Mouse (Mus musculus) layer of hippocampus, postnatal 10 days (tissue): ENCODE data around the gene Cyp2ab1. TPM values are rescaled to one million over a fixed set of nuclear protein-coding genes. Genes with fewer than 3 reads are reported as not detected.
"Not testable (repeated sequence)": the region's sequence is repeated elsewhere in the genome, so short reads cannot be mapped to it uniquely, and the experiment has no call there.

Experiments used
- DNase-seq, 2 experiments: peaks; one replicate each; pipeline ENCODE4 v3.0.0; 2021; ENCODE audit warnings: low spot score in 2 of 2
- long read RNA-seq: library from polyadenylated mRNA; stranded (forward); transcript quantifications from one replicate; pipeline ENCODE4 v2.0.0, GENCODE M21; 2023
- total RNA-seq, 2 experiments: library from RNA; stranded (reverse); gene quantifications; 2 replicates each; pipeline ENCODE4 v1.2.3; 2021

The Cyp2ab1 gene
- not detected for total RNA-seq
- long read RNA-seq = 0 reads

DNA sequence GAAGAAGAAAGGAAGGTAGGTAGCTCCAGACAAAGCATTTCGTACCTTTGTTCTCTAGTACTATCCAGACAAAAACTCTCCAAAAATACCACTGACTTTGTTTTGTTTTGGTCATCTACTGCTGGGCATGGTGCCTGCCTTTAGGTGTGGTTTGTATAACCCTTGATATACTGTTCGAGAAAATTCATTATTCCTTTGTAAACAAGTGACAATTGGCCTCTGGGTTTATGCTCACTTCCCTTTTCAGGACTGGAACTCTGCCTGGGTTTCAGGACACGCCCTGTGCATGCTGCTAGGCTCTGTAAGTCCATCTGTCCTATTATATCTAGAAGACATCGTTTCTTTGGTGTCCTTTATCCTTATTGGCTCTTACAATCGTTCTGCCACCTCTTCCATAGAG is at the start of gene Cyp2ab1:
Cyp2ab1 (minus strand) TSS at position 119 of the 400 bp plus-strand sequence.
- no peak for DNase-seq

DNA sequence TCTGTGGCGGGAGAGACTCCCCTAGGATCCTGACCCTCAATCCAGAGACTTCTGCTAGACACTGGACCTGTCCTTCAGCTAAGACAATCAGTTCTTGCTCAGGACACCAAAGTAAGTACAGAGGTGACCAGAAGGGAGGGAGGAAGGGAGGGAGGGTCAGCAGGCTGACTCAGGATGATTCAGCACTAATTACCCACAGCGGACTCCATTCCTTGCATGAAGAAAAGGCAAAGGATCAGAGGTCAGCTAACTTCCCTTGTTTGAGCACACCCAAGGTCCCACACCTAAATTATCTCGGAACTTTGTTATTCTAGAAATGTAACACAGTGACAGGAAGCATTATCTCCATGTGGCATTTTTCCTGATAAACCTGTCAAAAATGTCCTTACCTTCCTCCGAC is 46.5 kb upstream of the Cyp2ab1 start:
- DNase-seq = no peak

DNA sequence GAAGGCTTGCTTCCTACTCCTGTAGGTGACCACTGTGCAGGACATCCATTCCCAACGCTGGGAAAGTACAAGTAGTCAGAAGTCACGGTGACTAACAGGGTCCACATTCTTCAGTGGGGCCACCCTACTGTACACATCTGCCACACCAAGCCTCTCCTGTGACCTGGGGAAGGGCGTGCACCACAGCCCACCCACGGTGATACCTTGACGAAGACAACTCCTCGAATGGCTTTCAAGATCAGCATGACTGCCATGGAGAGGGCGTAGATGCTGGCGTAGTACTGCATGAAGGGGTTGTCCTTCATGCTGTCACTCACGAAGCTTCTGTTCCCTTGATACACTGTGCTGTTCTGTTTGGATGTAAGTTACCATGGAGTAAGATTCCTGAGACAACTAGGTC is 43.0 kb upstream of the Cyp2ab1 start:
- no peak for DNase-seq

DNA sequence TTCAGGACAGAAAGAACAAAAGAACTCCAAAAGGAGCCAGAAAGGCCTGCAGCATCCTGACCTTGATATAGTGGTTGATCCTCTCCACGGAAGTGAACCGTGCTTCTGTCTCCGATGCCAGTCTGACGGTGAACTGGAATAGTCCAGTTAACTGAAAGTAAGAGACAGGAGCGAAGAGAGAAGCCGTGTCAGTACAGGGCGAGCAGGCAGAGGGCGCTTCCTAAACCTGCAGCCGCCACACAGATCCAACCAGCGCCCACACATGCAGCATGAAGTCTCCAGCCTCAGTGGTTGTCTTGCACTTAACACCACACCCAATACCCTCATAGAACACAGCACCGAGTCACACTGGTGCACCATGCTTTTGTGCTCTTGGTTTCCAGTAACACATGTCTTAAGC is 36.9 kb upstream of the Cyp2ab1 start:
- DNase-seq = no peak

DNA sequence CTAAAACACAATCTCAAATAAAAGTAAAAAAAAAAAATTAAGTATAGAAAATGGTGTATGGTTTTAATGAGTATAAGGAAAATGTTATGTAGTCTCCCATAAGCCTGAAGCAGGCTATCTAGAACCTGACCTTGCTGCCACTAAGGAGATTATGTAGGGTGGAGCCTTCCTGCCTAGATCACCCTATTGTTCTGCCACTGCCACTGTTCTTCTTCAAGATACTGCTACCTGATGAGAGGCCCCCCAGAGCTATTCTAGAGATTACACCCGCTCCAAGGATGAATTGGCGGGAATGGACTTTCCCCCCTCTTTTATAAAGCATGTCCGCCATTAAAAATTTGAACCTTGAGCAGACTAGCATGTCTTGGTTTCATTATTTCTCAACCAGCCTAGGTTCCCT is 36.3 kb upstream of the Cyp2ab1 start:
- DNase-seq = not testable (repeated sequence)

DNA sequence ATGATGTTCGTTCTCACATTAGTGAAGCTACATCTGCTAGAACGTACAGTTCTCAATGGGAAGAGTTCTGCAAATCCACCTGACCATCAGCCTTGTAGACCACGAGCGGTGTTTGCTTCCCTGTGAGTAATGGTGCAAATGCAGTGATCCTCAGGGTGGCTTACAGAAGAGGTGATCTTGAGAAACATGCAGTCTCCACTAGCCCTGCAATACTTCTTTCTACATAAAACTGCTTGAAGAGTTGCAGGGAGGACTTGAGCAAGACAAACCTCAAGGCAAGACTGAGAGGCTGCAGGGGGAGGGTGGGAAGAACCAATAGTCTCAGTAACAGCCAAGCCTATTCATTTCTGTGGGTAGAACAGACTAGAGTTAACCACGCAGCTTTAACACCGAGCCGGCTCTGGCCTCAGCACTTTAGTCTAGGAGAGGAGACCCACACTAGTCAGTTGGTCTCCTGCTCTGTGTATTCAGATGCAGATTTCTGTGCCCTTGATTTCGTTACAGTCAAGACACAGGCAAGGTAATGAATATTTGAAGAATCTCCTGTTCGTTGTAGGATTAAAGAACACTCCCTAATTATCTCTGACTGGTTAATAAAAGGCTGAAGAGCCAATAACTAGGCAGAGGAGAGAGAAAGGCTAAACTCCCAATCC is 34.6 kb upstream of the Cyp2ab1 start:
- no peak for DNase-seq

DNA sequence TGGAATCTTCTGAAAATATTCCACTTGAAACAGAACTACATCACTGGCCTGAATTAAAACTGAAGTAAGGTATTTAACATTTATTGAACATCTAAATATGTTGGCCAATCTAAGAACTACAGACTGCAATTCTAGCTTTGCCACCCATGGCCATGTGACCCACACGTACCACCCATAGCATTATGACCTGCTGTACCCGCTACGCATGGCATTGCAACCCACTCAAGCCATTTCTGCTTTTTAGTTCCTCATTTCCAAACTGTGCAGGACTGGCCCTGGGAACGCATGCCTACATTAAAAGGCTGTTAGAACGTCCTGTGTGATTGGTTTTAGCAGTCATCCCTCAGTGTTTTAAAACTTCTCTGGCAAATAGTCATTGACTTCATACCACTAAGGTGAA is 32.6 kb upstream of the Cyp2ab1 start:
- no peak for DNase-seq

DNA sequence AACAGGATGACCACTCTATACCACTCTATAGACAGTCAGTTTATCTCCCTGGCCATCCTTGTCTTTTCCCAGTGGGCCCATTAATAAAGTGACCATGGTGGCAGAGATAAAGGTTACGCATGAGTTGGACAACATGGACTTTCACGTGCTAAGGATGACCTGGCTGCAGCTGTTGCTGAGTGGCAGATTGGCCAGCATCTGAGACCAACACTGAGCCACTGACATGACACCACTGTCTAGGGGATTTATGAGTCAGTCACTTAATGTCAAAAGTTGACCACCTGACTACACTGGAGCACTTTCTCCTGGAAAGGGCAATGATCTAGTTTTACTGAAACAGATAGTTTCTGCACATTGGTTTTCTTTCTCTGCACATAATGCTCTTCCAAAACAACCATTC is 29.6 kb upstream of the Cyp2ab1 start:
- DNase-seq = no peak

DNA sequence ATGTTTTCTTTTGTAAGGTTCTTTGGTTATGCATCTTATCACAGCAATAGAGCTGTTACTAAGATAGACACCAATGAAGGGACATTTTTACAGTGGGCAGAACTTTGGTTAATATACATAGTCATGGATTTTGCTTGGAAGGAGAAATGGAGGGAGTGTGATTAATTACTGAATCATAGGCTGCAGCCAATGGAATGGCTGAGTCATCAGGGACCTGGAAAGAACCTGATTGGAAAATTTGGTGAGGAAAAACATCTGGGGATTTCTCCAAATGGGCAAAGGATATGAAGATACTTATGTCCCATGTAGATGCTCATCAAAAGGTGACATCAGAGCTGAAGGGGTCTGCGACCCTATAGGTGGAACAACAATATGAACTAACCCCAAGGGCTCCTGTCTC is 28.8 kb upstream of the Cyp2ab1 start:
- DNase-seq = no peak

DNA sequence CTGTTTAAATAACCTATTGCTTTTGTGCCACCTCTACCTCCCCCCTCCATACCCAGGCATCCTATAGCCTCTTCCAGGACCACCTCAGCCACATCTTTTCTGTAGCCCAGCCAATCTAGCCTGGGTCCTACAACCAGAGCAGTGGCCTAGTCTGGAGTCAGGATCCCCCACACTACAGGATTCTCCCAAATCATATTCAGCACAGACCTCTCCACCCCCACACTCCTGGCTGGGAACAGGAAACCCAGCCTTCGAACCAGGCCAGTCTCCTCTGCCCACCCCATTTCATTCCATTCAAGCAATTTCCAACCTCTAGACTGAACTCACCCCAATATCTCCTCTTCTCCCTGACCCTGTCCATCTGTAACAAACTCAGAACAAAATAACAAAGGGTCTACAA is 20.3 kb upstream of the Cyp2ab1 start:
- no peak for DNase-seq

DNA sequence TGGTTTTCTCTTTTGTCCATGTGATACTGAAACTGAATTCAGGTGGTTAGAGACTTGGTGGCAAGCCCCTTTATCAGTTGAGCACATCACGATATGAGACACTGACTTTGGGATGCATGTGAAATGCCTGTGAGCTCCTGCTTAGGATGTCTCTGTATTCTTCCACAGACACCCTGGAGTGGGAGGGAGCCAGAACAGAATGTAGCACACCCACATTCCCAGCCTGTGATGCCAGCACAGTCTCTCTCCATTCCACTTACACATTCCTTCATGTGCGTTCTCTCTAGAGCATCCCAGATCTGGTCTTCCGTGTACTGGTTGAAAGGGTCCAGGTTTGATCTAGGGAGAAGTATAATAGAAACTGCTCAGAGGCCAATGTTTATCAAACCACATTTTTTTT is 13.4 kb upstream of the Cyp2ab1 start:
- peak in 1 of 2 experiments; percentile 23 for DNase-seq

DNA sequence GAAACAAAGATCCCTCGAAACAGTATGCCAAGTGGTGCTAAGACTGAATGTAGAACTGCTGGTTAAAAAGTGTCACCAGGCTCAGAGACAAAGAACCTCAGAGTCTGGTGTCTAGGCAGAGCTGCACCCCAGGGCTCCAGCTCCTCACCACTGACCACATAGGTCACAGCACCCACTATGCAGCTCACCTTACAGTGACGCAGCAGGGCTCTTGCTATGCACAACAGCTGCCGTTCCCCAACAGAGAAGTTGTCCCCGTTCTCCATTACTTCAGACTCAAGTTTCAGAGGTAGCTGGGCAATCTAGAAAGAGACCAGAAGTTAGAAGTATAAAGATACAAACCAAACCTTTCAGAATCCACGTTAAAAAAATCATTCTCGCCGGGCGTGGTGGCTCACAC is 9.7 kb upstream of the Cyp2ab1 start:
- no peak for DNase-seq

DNA sequence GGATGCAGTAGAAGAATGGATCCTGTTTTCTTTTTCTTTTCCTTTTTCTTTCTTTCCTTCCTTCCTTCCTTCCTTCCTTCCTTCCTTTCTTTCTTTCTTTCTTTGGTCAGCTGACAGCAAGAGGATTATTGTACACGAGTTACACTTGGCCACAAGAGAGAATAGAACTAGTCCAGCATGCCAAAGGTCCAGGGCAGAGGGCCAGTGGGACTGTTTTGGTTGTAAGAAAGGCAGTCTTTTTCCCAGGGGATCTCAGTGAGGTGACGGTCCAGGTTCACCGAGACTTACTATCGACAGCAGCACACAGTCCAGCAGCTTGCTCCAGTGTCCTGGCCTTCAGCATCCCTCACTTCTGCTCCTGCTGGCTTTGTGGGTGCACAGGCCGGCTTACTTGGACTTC is 3.1 kb upstream of the Cyp2ab1 start:
- DNase-seq = no peak

DNA sequence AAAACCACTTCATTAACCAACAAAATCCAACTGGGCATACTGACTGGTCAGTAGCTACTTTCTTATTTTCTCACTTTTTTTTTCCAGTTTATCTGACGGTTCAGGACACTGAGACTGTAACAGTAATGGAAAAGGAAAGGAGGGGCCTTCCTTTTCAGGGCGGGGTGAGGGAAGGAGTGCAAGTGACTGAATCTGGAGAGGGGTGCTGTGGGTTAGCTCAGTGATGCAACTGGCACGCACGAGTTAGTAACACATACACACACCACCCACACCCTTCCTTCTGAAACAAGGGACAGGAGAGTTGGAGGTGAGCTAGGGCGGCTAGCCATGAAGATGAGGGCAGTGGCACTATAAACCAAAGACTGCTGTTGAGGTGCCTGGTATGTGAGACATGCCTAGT is 1.3 kb downstream of the Cyp2ab1 start:
- no peak for DNase-seq

DNA sequence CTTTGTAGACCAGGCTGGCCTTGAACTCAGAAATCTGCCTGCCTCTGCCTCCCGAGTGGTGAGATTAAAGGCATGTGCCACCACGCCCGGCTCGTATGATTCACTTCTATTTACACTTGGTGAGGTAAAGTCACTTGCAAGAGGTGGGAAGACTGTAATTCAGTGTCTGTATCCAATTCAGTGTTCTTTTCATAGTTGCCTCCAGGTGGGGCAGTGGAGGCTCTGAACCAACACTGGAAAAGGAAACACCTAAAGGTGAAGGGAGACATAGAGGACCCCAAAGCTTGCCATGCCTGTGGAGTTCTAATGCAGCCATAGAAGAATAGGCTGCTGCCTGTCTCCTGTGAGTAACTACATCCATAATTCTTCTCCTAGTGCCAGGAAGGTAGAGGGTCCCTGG is 2.9 kb downstream of the Cyp2ab1 start:
- no peak for DNase-seq

DNA sequence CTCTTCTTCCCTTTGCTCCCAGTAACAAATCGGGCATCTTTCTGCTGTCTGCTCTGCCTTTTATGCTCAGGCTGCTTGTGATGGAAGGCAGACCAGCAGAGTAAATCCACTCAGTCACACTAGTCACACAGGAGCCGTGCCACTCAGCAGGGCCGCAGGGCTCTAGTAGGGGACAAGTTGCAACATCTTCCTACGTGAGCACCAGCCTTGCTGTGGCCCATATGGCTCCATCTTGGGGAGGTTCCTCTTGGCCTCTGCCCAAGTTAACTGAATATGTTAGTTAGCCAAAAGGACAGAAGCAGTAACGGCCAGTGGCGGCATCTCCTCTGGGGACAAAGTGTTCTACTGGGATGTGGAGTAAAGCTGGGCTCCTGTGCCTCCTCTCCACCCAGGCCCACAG is 8.4 kb downstream of the Cyp2ab1 start:
- no peak for DNase-seq

DNA sequence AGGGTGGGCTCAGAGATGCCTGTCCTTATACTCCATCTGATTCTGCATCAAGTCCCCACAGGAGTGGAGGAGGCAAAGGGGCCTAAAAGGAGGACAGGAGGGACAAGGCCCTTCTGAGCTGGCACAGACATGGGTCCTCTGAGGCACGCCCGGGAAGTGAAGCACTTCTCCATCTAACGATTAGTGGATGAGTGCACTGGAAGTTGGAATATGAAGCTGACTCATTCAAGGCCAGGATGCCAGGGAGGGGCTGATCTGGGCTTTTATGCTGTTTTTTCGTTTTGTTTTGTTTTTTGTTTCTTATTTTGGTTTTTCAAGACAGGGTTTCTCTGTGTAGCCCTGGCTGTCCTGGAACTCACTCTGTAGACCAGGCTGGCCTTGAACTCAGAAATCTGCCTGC is 9.9 kb downstream of the Cyp2ab1 start:
- no peak for DNase-seq

DNA sequence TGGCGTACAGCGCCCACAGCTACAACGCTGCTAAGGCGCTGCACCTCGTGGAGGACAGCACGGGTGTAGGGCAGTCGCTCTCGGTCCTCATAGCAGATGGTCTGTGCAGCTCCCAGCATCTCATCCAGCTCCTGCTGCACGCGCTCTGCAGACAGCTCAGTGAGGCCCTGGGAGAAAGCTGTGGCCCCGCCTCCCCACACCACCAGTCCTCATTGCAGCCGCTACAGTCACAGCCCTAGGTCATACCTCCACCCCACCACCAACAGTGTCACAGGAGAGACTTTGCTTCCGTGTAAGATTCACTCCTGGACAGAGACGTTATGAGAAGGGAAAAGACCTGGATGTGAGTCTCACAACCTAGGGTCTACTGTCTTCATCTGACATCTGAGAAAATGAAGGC is 12.9 kb downstream of the Cyp2ab1 start:
- DNase-seq = no peak

DNA sequence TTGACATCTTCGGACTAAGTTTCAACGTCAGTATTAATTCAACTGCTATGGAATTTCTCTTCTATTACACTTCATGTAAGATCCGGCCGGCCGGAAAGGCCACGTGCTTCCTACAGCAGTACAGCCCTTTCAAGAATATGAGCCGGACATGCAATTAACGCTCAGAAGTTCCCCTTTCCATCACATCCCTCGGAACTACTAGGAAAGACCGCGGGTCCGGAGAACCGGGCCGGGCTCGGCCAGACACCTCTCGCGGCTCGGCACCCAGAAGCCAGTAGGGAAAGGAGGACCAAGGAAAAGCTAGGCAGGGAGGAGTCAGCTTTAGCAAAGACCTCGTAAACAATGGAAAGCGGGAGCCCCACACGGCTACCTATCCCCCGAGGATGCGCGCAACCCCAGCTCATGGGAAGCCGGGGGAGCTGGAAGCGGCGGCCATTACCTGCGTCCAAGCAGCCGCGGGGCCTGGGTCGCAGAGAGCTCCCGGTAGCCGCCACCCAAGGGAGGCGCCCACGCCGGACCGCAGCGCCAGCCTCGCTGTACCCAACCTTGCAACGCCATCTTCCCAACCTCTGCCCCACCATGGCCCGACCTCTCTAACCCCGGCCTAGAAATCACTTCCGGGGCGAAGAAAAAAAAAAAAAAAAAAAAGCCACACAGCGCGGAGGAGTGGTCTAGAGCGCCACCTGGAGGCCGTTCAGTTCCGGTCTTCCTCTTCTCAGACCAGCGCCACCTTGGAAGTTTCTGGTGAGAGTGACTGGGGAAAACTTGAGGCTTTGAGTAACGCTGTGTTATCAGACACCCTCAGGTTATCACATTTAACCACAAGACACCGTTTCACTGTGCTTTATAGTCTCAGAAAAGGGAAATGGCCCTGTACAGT is 23.2 kb downstream of the Cyp2ab1 start, which contains the start of gene Parl:
Parl (minus strand) TSS at position 618 of the 880 bp plus-strand sequence.
- peak; percentile 82 to 88 for DNase-seq

DNA sequence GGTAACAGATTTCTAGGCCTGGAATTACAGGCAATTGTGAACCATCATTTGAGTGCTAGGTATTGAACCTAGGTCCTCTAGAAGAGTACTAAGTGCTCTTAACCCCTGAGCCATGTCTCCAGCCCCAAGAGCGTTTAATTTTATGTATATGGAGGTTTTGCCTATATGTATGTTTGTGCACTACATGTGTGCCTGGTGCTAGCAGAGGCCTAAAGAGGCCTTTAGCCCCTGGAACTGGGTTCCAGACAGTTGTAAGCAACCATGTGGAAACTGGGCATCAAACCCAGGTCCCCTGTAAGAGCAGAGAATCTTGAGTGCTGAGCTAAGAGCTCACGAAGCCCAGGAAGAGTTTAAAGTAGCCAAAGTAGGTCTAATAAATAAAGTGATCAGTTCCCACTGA is 25.1 kb downstream of the Cyp2ab1 start:
- no peak for DNase-seq

DNA sequence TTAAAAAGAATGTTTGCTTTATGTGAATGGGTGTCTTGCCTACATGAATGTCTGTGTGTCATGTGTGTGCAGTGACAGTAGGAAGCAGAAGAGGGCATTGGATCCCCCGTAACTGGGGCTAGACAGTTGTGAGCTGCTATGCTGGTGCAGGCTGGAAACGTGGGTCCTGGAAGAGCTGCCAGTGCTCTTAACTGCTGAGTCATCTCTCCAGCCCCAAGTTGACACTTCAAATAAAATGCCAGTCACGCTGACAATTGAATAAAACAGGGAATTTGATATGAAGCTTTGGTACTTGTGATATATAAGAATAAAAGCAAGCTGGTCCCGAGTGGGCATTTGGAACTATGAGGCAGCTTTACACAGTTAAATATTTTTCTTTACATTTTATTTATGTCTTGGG is 45.0 kb downstream of the Cyp2ab1 start:
- no peak for DNase-seq

DNA sequence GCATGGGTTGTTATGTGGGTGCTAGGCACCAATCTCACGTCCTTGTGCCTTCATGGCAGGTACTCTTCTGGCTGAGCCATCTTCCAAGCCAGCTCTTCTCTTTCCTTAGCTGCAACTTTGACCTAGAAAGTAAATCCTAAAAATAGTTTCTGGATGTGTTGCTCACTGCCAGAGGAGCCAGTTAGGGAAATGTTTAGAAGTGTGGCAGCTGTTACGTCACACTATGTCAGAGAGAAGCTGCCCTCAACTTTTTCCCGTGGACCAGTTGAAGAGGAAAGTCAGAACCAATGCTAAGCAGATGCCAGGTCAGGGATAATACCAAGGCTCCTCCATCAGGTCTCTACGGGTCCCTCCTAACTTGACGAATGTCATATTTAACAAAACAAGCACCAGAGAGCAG is 45.8 kb downstream of the Cyp2ab1 start:
- no peak for DNase-seq

DNA sequence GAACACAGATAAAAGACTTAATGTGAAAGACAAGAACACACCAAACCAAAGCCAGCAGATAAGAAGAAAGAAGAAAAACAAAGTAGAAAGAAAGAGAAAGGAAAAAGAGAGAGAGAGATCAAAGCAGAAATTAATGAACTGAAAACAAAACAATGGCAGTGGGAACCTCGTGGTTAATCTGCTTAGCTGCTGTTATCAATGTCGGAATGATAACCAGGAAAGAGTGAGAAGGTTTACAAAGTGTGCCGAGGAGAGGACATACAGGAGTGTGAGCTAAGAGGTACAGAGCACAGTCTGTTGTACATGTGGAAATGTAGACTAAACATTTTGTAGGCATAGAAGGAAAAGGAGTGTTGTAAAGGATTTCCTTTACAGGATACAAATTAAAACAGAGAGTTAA is 52.2 kb downstream of the Cyp2ab1 start:
- no peak for DNase-seq
